Mouse (Mus musculus): ENCODE data around the gene Slc25a42.

The Slc25a42 gene

GRCm38 (mm10) chr8:70214411-70214810 lies 2.3 kb upstream of the Slc25a42 start:
- DNase-seq = no peak

GRCm38 (mm10) chr8:70211726-70212111 lies 386 bp downstream of the Slc25a42 start:
- DNase-seq = no peak

GRCm38 (mm10) chr8:70211275-70211674 lies 830 bp downstream of the Slc25a42 start:
- DNase-seq = no peak

- DNase-seq = no peak
These were observed 1.6 kb downstream of the Slc25a42 start for GRCm38 (mm10) chr8:70210538-70210937.

GRCm38 (mm10) chr8:70208130-70208529 lies 4.0 kb downstream of the Slc25a42 start:
- no peak for DNase-seq

- no peak for DNase-seq
These were observed 7.3 kb downstream of the Slc25a42 start for GRCm38 (mm10) chr8:70204757-70205156.

GRCm38 (mm10) chr8:70203072-70203471 lies 9.0 kb downstream of the Slc25a42 start:
- DNase-seq = no peak

- DNase-seq = no peak
These were observed 10.7 kb downstream of the Slc25a42 start for GRCm38 (mm10) chr8:70201417-70201816.

- DNase-seq = peak; percentile 63
These were observed 11.9 kb downstream of the Slc25a42 start for GRCm38 (mm10) chr8:70200098-70200681.

- no peak for DNase-seq
These were observed 14.5 kb downstream of the Slc25a42 start for GRCm38 (mm10) chr8:70197603-70198002.

- no peak for DNase-seq
These were observed 16.3 kb downstream of the Slc25a42 start for GRCm38 (mm10) chr8:70195762-70196161.

- no peak for DNase-seq
These were observed 17.9 kb downstream of the Slc25a42 start for GRCm38 (mm10) chr8:70194191-70194590.

- no peak for DNase-seq
These were observed 18.9 kb downstream of the Slc25a42 start for GRCm38 (mm10) chr8:70193238-70193637.

- no peak for DNase-seq
These were observed 23.4 kb downstream of the Slc25a42 start for GRCm38 (mm10) chr8:70188707-70189106.

- DNase-seq = no peak
These were observed 28.9 kb downstream of the Slc25a42 start for GRCm38 (mm10) chr8:70183194-70183593.

- no peak for DNase-seq
These were observed 30.2 kb downstream of the Slc25a42 start for GRCm38 (mm10) chr8:70181903-70182252.

GRCm38 (mm10) chr8:70181212-70181902 lies 30.7 kb downstream of the Slc25a42 start:
- DNase-seq = no peak

- no peak for DNase-seq
These were observed 33.0 kb downstream of the Slc25a42 start for GRCm38 (mm10) chr8:70179082-70179481.

- DNase-seq = no peak
These were observed 33.9 kb downstream of the Slc25a42 start for GRCm38 (mm10) chr8:70178231-70178630.

GRCm38 (mm10) chr8:70174079-70174478 lies 38.0 kb downstream of the Slc25a42 start:
- DNase-seq = no peak

GRCm38 (mm10) chr8:70173320-70173719 lies 38.8 kb downstream of the Slc25a42 start:
- DNase-seq = no peak

GRCm38 (mm10) chr8:70172043-70172681 lies 39.9 kb downstream of the Slc25a42 start, which contains the start of gene Tmem161a:
Gene Tmem161a (plus strand): TSS chr8:70172356.
- DNase-seq = peak; percentile 89

GRCm38 (mm10) chr8:70171240-70171639 lies 40.9 kb downstream of the Slc25a42 start:
- no peak for DNase-seq

- no peak for DNase-seq
These were observed 41.4 kb downstream of the Slc25a42 start for GRCm38 (mm10) chr8:70170748-70171147.

All from cerebellum, adult 8-10 months (tissue).